Mouse (Mus musculus) liver, embryonic 12.5 days (tissue): ENCODE measurements around the gene Cadps2. TPM values are rescaled to one million over a fixed set of nuclear protein-coding genes. Genes with fewer than 3 reads are reported as not detected.

Experiments
- ATAC-seq: fragments of 200-750 bp; cut with Nextera tagmentation; 2 replicates; pipeline ENCODE4 v1.8.0; 2017; ENCODE audit warnings: moderate number of reproducible peaks, mild to moderate bottlenecking, moderate library complexity
- H3K27ac ChIP-seq: fragments of 300-500 bp; sonication (generic); 2 replicates; pipeline ENCODE4 v1.5.1; 2016; ENCODE audit warnings: mild to moderate bottlenecking
- H3K27me3 ChIP-seq: fragments of 300-500 bp; sonication (generic); replicated peaks from 2 replicates; pipeline ENCODE4 v1.6.1; 2016; ENCODE audit warnings: mild to moderate bottlenecking, moderate library complexity
- H3K36me3 ChIP-seq: fragments of 300-500 bp; sonication (generic); 2 replicates; pipeline ENCODE4 v1.6.1; 2016; ENCODE audit warnings: mild to moderate bottlenecking, moderate library complexity
- H3K4me1 ChIP-seq: fragments of 300-500 bp; sonication (generic); 2 replicates; pipeline ENCODE4 v1.6.1; 2016
- H3K4me2 ChIP-seq: fragments of 300-500 bp; sonication (generic); 2 replicates; pipeline ENCODE4 v1.6.1; 2016; ENCODE audit warnings: mild to moderate bottlenecking, moderate library complexity
- H3K4me3 ChIP-seq: fragments of 300-500 bp; sonication (generic); 2 replicates; pipeline ENCODE4 v1.5.1; 2016; ENCODE audit warnings: mild to moderate bottlenecking, moderate library complexity
- H3K9ac ChIP-seq: fragments of 300-500 bp; sonication (generic); 2 replicates; pipeline ENCODE4 v1.6.1; 2016; ENCODE audit warnings: mild to moderate bottlenecking, moderate library complexity
- H3K9me3 ChIP-seq: fragments of 300-500 bp; sonication (generic); replicated peaks from 2 replicates; pipeline ENCODE4 v1.6.1; 2016; ENCODE audit warnings: mild to moderate bottlenecking, moderate library complexity
- WGBS: fragments of 180-500 bp; shearing (Covaris S2); methylation state at CpG from one replicate; pipeline ENCODE4 v1.1.7; 2016; ENCODE audit not compliant: insufficient replicate concordance; 5-methylcytosine and 5-hydroxymethylcytosine counted together
- polyA plus RNA-seq: library from polyadenylated mRNA; unstranded; fragments of >200 nt; fragmentation: Nextera tagmentation; extraction: Ambion mirVana; gene quantifications from 2 replicates; pipeline ENCODE4 v1.2.1, GENCODE M21; 2016

Gene Cadps2
- polyA plus RNA-seq, 1 experiment from 2014 or later, result 0.11 TPM

DNA sequence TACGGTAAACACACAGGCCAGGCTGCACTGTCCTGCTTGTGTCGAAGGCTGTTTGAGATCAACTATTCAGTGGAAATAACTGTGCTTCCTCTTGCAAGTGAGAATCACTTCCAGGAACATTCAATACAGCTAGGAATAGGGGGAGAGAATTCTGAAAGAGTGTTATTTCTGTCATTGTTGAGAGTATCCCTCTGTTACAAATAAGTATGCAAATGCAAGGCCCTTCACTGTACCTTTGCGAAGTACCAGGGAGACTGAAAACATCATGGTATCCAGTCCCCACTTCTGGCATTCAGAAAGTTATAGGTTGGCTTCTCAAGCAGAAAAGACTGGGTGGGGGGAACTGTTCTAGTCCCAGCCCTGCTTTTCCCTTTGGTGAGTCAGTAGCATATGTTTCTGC lies 581.2 kb downstream of the Cadps2 start:
- Histone ChIP-seq H3K27me3 (peaks cover 86% of the 10 kb centered on the region), H3K4me2 (no peak overlapping the region), H3K9me3 (no peaks in the 10 kb centered on the region), H3K27ac (no peak overlapping the region), H3K36me3 (no peaks in the 10 kb centered on the region), H3K4me3 (no peak overlapping the region), H3K4me1 (no peaks in the 10 kb centered on the region), H3K9ac (no peak overlapping the region)
- 23% methylated on average over 3 of the region's 3 CpGs for WGBS
- ATAC-seq, result no peak

- H3K4me3 ChIP-seq, result no peak overlapping the region
- no peaks in the 10 kb centered on the region for H3K9me3 ChIP-seq
- WGBS, result 6% methylated on average over 8 of the region's 8 CpGs
- ATAC-seq, result no peak
- H3K27ac ChIP-seq, result no peak overlapping the region
- H3K4me1 ChIP-seq, result no peaks in the 10 kb centered on the region
- no peaks in the 10 kb centered on the region for H3K36me3 ChIP-seq
- peaks cover 88% of the 10 kb centered on the region for H3K27me3 ChIP-seq
- H3K4me2 ChIP-seq, result no peak overlapping the region
- H3K9ac ChIP-seq, result no peak overlapping the region
Measured at GRCm38 (mm10) chr6:23255161-23255560, 584.1 kb downstream of the Cadps2 start.

DNA sequence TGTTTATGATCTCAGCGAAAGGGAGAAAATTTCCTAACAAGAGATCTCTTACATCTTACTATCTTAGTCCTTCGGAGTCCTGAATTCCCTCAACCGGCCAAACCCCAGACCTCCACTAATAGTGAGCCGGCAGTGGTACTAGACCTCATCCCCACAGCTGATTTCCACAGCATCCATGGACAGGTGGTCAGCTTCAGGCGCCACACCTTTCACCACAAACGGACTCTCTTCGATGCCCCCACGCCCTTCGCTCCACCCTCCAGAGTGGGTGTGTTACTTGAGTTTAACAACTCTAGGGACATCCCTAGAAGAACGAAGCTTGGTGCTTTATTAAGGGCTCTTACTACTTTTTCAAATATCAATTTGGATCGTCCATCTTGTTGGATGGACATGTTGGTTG lies 584.6 kb downstream of the Cadps2 start:
- no peak overlapping the region for H3K4me2 ChIP-seq
- H3K4me3 ChIP-seq, result no peak overlapping the region
- H3K4me1 ChIP-seq, result no peaks in the 10 kb centered on the region
- 6% methylated on average over 11 of the region's 11 CpGs for WGBS
- peaks cover 88% of the 10 kb centered on the region for H3K27me3 ChIP-seq
- no peaks in the 10 kb centered on the region for H3K9me3 ChIP-seq
- no peak for ATAC-seq
- H3K36me3 ChIP-seq, result no peaks in the 10 kb centered on the region
- no peak overlapping the region for H3K27ac ChIP-seq
- no peak overlapping the region for H3K9ac ChIP-seq

GRCm38 (mm10) chr6:23253353-23254311 lies 585.6 kb downstream of the Cadps2 start:
- Histone ChIP-seq H3K4me2 (no peak overlapping the region), H3K9me3 (no peaks in the 10 kb centered on the region)
- 2% methylated on average over 41 of the region's 43 CpGs for WGBS

DNA sequence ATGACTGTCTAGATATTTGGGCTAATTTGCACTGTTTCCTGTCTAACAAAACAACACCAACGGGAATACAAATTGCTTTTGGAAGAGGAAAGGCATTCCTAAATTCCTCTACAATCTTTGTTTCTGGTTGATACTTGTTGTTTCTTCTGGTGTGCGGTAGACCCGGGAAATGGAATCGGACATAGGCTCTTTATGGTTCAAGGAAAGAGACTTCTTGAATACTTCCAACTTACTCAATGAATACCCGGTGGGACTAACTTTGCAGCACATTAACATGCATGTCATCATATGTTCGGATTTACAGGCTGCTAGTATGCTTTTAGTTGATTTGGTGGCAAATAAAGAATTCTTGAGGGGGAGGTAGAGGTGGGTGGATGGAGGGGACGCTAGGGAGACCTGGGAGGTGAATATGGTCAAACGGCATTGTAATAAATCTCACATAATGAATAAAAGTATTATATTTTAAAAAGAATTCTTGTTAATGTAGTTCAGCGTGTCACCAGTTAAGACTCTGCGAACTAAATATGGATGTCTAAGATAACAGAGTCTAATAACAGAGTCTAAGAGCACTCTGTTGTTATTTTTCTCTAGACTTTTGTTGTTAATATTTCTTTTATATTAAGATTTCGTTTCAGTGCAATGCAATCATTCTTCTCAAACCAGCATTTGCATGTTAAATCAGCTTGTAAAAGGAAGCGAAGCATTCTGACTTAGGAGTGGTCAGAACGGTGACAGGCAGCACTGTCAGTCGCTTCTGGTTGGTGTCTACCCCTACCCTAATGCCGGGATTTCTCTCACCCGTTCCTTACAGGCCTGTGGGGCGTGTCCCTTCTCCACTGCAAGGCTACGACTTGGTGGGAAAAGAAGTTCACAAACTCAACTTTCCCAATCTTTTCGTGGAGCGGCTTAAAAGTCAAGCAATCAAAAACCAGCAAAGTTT lies 586.8 kb downstream of the Cadps2 start:
- H3K36me3 ChIP-seq, result no peaks in the 10 kb centered on the region
- H3K9me3 ChIP-seq, result no peaks in the 10 kb centered on the region
- H3K4me3 ChIP-seq, result no peak overlapping the region
- H3K27ac ChIP-seq, result no peak overlapping the region
- 3% methylated on average over 20 of the region's 20 CpGs for WGBS
- peaks cover 4% of the 10 kb centered on the region; the same call in 1 of the 2 replicates for H3K4me1 ChIP-seq
- peaks cover 88% of the 10 kb centered on the region for H3K27me3 ChIP-seq
- no peak overlapping the region for H3K9ac ChIP-seq
- ATAC-seq, result no peak
- H3K4me2 ChIP-seq, result no peak overlapping the region

More at GRCm38 (mm10) chr6:23253353-23254311, 585.6 kb downstream of the Cadps2 start:
- Histone ChIP-seq H3K9ac (no peak overlapping the region), H3K27ac (no peak overlapping the region), H3K4me3 (no peak overlapping the region), H3K27me3 (peaks cover 88% of the 10 kb centered on the region), H3K36me3 (no peaks in the 10 kb centered on the region), H3K4me1 (no peaks in the 10 kb centered on the region)
- ATAC-seq, result no peak

GRCm38 (mm10) chr6:23251431-23251830 lies 587.8 kb downstream of the Cadps2 start:
- H3K9ac ChIP-seq, result no peak overlapping the region
- peaks cover 4% of the 10 kb centered on the region; the same call in 1 of the 2 replicates for H3K4me1 ChIP-seq
- no peak for ATAC-seq
- H3K4me3 ChIP-seq, result no peak overlapping the region
- WGBS, result 2% methylated on average over 3 of the region's 3 CpGs
- H3K27me3 ChIP-seq, result peaks cover 93% of the 10 kb centered on the region
- no peaks in the 10 kb centered on the region for H3K9me3 ChIP-seq
- H3K36me3 ChIP-seq, result no peaks in the 10 kb centered on the region
- H3K4me2 ChIP-seq, result no peak overlapping the region
- H3K27ac ChIP-seq, result no peak overlapping the region

DNA sequence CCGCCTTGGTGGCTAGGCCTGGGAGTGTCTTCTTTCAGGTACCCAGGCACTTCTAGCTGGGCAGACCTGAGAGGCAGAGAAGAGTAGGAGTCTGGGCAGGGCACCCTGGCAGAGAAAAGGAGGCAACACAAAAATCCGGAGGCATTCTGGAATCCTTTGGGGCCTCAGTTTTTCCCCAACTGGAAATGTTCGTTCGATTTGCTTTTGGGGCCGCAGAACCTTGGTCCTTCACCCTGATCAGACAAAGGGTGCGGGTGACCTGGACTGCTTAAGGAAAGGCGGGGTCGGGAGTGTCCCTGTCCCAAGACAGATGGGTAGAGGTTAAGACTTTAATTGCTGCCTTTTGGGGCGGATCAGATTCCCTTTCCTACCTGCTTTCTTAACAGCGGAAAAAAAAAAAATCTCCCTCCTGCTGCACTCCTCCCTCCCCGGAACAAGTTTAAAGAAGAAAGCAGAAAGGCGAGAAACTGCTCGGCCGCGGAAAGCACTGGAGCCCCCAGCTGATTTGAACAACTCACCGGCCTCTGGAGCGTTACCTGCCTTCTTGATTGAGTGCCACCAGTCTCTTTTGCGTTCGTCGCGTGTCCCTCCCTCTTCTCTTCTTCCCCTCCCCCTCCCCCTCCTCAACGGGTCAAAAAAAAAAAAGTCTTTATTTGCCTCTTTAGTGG lies 588.8 kb downstream of the Cadps2 start:
- WGBS, result 2% methylated on average over 22 of the region's 22 CpGs
- H3K9me3 ChIP-seq, result no peaks in the 10 kb centered on the region
- no peaks in the 10 kb centered on the region for H3K36me3 ChIP-seq
- no peak overlapping the region for H3K4me3 ChIP-seq
- peaks cover 93% of the 10 kb centered on the region for H3K27me3 ChIP-seq
- ATAC-seq, result no peak
- no peak overlapping the region for H3K9ac ChIP-seq
- no peak overlapping the region for H3K27ac ChIP-seq
- H3K4me2 ChIP-seq, result no peak overlapping the region
- H3K4me1 ChIP-seq, result peaks cover 4% of the 10 kb centered on the region; the same call in 1 of the 2 replicates

DNA sequence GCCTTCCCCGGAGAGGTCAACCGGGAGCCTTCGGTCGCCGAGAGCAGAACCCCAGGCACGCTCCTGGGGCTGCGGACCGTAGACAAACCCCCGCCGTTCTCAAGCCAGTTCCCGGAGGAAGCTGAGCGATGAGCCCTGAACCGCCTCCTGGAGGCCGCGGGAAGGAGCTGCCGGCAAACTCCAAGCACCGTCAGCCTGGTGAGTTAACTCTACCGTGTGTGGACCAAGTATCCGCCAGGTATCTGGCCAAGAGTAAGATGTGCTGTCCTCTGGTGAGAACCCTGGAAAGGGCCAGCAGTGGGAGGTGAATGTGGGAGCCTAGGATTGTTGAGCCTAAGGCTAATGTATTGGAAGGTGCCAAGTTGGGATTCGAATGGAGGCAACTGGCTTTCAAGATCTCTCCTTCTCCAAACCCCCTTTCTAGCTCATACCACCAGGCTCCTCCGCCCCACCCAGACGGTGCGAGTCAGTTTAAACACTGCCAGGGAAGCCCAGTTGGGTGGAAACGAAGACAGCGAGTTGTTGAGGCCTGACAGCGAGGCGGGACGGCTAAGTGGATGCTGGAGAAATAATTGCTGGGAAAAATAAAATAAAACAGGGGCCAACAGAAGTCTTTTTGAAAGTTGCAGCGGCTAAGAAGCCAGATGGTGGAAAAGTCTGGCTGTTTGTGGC lies 589.5 kb downstream of the Cadps2 start:
- 2% methylated on average over 29 of the region's 29 CpGs for WGBS
- ATAC-seq, result no peak

DNA sequence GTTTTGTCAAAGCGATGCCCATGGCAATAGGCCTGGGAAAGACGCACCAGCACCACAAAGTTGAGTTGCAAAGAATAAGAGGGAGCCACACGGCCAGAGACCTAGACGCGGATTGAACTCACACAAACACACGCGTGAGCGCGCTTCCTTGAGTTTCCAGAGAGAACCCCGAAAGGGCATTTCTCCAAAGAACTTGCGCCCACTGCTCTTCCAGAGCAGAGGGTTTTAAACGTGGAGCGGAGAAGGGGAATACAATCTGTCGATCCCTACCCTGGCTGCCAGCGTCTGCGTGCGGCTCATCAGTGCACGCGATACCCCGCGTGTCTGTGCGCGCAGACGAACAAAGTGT lies 590.2 kb downstream of the Cadps2 start:
- WGBS, result 3% methylated on average over 24 of the region's 24 CpGs
- Histone ChIP-seq H3K27ac (no peak overlapping the region), H3K9me3 (no peaks in the 10 kb centered on the region), H3K4me3 (peak overlapping the region; percentile 29), H3K4me2 (peak overlapping the region; percentile 52), H3K9ac (no peak overlapping the region), H3K27me3 (peaks cover 93% of the 10 kb centered on the region), H3K36me3 (no peaks in the 10 kb centered on the region), H3K4me1 (peaks cover 4% of the 10 kb centered on the region; the same call in 1 of the 2 replicates)
- ATAC-seq, result no peak

More for the DNA sequence above, 589.5 kb downstream of the Cadps2 start:
- H3K9me3 ChIP-seq, result no peaks in the 10 kb centered on the region
- peaks cover 93% of the 10 kb centered on the region for H3K27me3 ChIP-seq
- peaks cover 4% of the 10 kb centered on the region; the same call in 1 of the 2 replicates for H3K4me1 ChIP-seq
- H3K9ac ChIP-seq, result no peak overlapping the region
- H3K4me2 ChIP-seq, result peak overlapping the region; percentile 52
- peak overlapping the region; percentile 29 for H3K4me3 ChIP-seq
- H3K36me3 ChIP-seq, result no peaks in the 10 kb centered on the region
- no peak overlapping the region for H3K27ac ChIP-seq

DNA sequence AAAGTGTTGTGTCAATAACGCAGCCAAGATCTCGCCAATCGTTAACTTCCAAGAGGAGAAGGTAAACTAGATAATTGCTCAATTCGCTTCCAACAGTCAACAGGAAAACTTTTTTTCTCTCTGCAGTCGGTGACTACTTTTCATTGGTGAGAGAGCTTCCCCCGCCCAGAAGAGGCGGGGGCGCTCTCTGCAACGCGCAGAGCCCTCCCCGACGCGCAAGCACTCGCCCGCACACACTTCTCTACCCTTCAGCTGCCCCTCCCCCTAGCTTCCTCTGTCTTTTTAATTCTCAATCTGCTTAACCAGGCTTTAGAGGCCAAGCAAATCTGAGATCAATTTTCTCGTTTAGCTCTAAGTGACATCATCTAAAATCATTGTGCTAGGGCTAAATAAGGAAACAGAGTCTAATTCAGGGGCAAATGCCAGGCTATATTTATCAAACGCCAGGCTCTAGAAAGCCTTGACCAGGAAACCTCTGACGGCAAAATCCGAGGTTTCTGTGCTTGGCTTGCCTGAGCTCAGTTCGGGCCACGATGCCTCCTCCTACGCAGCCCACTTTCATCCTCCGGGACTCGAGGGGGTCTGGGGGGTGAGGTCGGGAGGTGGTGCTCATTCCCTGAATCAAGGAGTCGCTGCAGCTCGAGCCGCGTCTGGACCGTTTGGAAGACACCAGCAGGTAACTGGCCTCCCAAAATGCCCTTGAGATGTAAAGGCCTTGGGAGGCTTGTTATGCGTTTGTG lies 590.7 kb downstream of the Cadps2 start, which contains the start of gene Fezf1:
Fezf1 (minus strand) TSS at position 50 of the 740 bp plus-strand sequence.
- H3K27ac ChIP-seq, result no peak within 1 kb of the TSS
- 1% methylated on average over 31 of the region's 31 CpGs for WGBS
- H3K27me3 ChIP-seq, result peaks cover 93% of the 10 kb centered on the region
- H3K36me3 ChIP-seq, result no peaks in the 10 kb centered on the region
- H3K4me3 ChIP-seq, result peak within 1 kb of the TSS; percentile 29
- H3K4me2 ChIP-seq, result peak within 1 kb of the TSS; percentile 52
- ATAC-seq, result no peak
- no peaks in the 10 kb centered on the region for H3K9me3 ChIP-seq
- no peak within 1 kb of the TSS for H3K9ac ChIP-seq
- H3K4me1 ChIP-seq, result peaks cover 4% of the 10 kb centered on the region; the same call in 1 of the 2 replicates
